Mouse (Mus musculus) hindbrain, postnatal 0 days (tissue): Measurements from ENCODE around the gene Ankmy1. TPM values are rescaled to one million over a fixed set of nuclear protein-coding genes. Genes with fewer than 3 reads are reported as not detected.

ENCODE experiments used
- ATAC-seq: fragments of 200-750 bp; cut with Nextera tagmentation; 2 replicates; pipeline ENCODE4 v1.8.0; 2017; ENCODE audit warnings: mild to moderate bottlenecking, moderate TSS enrichment, moderate library complexity
- DNase-seq: peaks from one replicate; pipeline ENCODE4 v3.0.0-alpha.2; 2015; ENCODE audit warnings: low spot score
- H3K27ac ChIP-seq: fragments of 300-500 bp; sonication (generic); 2 replicates; pipeline ENCODE4 v1.5.1; 2014; ENCODE audit warnings: mild to moderate bottlenecking
- H3K27me3 ChIP-seq: fragments of 300-500 bp; sonication (generic); 2 replicates; pipeline ENCODE4 v1.6.1; 2014; ENCODE audit warnings: low read length, mixed read lengths; ENCODE audit not compliant: insufficient read depth
- H3K36me3 ChIP-seq: fragments of 300-500 bp; sonication (generic); 2 replicates; pipeline ENCODE4 v1.6.1; 2014; ENCODE audit warnings: low read length, mixed read lengths; ENCODE audit not compliant: insufficient read depth
- H3K4me1 ChIP-seq: fragments of 300-500 bp; sonication (generic); 2 replicates; pipeline ENCODE4 v1.6.1; 2014; ENCODE audit warnings: antibody characterized with exemption, low read length, mixed read lengths; ENCODE audit not compliant: insufficient read depth
- H3K4me2 ChIP-seq: fragments of 300-500 bp; sonication (generic); 2 replicates; pipeline ENCODE4 v1.6.1; 2014; ENCODE audit warnings: low read depth, mild to moderate bottlenecking, low read length, moderate library complexity, mixed read lengths
- H3K4me3 ChIP-seq: fragments of 300-500 bp; sonication (generic); 2 replicates; pipeline ENCODE4 v1.5.1; 2014; ENCODE audit warnings: low read length
- H3K9ac ChIP-seq: fragments of 300-500 bp; sonication (generic); replicated peaks from 2 replicates; pipeline ENCODE4 v1.6.1; 2014; ENCODE audit warnings: mild to moderate bottlenecking, low read length, moderate library complexity, mixed read lengths
- H3K9me3 ChIP-seq: fragments of 300-500 bp; sonication (generic); 2 replicates; pipeline ENCODE4 v1.6.1; 2016; ENCODE audit warnings: low read length, mixed read lengths
- CTCF ChIP-seq: IDR thresholded peaks from 2 replicates; pipeline ENCODE4 v1.5.1; 2016; ENCODE audit warnings: antibody characterized with exemption, control low read depth, low read depth
- WGBS: fragments of 180-500 bp; shearing (Covaris S2); extraction: QIAGEN DNeasy Blood & Tissue Kit; methylation state at CpG from one replicate; pipeline ENCODE4 v1.1.7; 2014; 5-methylcytosine and 5-hydroxymethylcytosine counted together
- polyA plus RNA-seq: library from polyadenylated mRNA; unstranded; fragments of >200 nt; fragmentation: Nextera tagmentation; extraction: Ambion mirVana; gene quantifications from 2 replicates; pipeline ENCODE4 v1.2.1, GENCODE M21; 2015
- total RNA-seq: library from RNA; depleted of rRNA; stranded (reverse); fragments of >200 nt; gene quantifications from 2 replicates; pipeline ENCODE4 v1.2.3, GENCODE M21; 2014

Ankmy1 gene
- total and polyA plus RNA-seq, 2 experiments from 2014 or later, result 0.39 TPM; not detected in 1

- Histone ChIP-seq H3K9me3 (no peaks in the 10 kb centered on the region), H3K4me3 (peak overlapping the region; percentile 81), H3K9ac (peak overlapping the region; percentile 95), H3K4me1 (peaks cover 35% of the 10 kb centered on the region), H3K4me2 (peak overlapping the region; percentile 66), H3K27me3 (no peaks in the 10 kb centered on the region), H3K27ac (no peak overlapping the region), H3K36me3 (peaks cover 28% of the 10 kb centered on the region)
- DNase-seq (no peak), ATAC-seq (no peak)
- TF ChIP-seq CTCF, result peak; percentile 58
- WGBS, result 33% methylated on average over 1 of the region's 1 CpGs
Observed at GRCm38 (mm10) chr1:92912286-92912685, 9.6 kb upstream of the Ankmy1 start.

GRCm38 (mm10) chr1:92911721-92912138 is 9.0 kb upstream of the Ankmy1 start:
- DNase-seq (no peak), ATAC-seq (no peak)
- Histone ChIP-seq H3K9ac (peak overlapping the region; percentile 95), H3K9me3 (no peaks in the 10 kb centered on the region), H3K27ac (peak overlapping the region; percentile 96; the same call in 1 of the 2 replicates), H3K27me3 (no peaks in the 10 kb centered on the region), H3K4me2 (peak overlapping the region; percentile 66), H3K4me3 (peak overlapping the region; percentile 81), H3K36me3 (peaks cover 23% of the 10 kb centered on the region), H3K4me1 (peaks cover 35% of the 10 kb centered on the region)
- no peak for TF ChIP-seq CTCF
- 35% methylated on average over 8 of the region's 8 CpGs for WGBS

DNA sequence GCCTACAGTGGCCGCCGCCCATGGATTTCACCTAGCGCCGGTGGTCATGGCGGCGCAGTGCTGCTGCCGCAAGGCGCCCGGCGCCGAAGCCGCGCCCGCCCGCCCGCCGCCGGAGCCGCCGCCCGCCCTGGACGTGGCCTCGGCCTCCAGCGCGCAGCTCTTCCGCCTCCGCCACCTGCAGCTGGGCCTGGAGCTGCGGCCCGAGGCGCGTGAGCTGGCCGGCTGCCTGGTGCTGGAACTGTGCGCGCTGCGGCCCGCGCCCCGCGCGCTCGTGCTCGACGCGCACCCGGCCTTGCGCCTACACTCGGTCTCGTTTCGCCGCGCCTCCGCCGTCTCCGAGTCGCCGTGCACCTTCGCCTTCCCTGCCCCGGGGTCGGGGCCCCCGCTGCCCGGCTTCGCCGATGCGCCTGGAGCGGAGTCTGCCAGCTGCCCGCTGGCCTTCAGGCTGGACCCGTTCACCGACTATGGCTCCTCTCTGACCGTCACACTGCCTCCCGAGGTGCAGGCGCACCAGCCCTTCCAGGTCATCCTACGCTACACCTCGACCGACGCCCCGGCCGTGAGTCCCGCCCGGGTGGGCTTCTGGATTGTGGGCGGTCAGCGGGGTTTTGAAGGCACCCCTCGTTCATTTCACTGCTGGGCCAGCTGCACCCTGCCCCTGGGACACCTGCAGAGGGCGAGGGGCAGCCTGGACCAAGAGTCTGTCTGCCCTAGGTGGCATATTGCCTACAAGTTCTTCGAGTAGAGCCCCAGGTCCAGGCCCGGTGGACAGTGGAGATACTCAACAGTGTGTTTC is 8.4 kb upstream of the Ankmy1 start:
- WGBS, result under 1% methylated on average over 64 of the region's 85 CpGs
- no peaks in the 10 kb centered on the region for H3K27me3 ChIP-seq
- TF ChIP-seq CTCF, result no peak; the same call in 1 of the 2 replicates

GRCm38 (mm10) chr1:92910239-92910885 is 7.7 kb upstream of the Ankmy1 start, which contains the start of gene Rnpepl1:
Gene Rnpepl1, plus strand, starts transcription at chr1:92910783.
- no peaks in the 10 kb centered on the region for H3K9me3 ChIP-seq
- ATAC-seq (peak; percentile 78), DNase-seq (peak; percentile 89)
- peak within 1 kb of the TSS; percentile 81 for H3K4me3 ChIP-seq
- WGBS, result under 1% methylated on average over 50 of the region's 57 CpGs
- H3K9ac ChIP-seq, result peak within 1 kb of the TSS; percentile 95
- peak within 1 kb of the TSS; percentile 96 for H3K27ac ChIP-seq
- H3K27me3 ChIP-seq, result no peaks in the 10 kb centered on the region
- H3K4me1 ChIP-seq, result peaks cover 35% of the 10 kb centered on the region
- peaks cover 9% of the 10 kb centered on the region; the same call in 1 of the 2 replicates for H3K36me3 ChIP-seq
- peak within 1 kb of the TSS; percentile 66 for H3K4me2 ChIP-seq
- TF ChIP-seq CTCF, result peak; percentile 33

More for the DNA sequence above, 8.4 kb upstream of the Ankmy1 start:
- DNase-seq (peak; percentile 82), ATAC-seq (peak; percentile 34)
- Histone ChIP-seq H3K4me3 (peak overlapping the region; percentile 81), H3K4me2 (peak overlapping the region; percentile 66), H3K9me3 (no peaks in the 10 kb centered on the region), H3K36me3 (peaks cover 16% of the 10 kb centered on the region), H3K9ac (peak overlapping the region; percentile 95), H3K27ac (peak overlapping the region; percentile 96), H3K4me1 (peaks cover 35% of the 10 kb centered on the region)

DNA sequence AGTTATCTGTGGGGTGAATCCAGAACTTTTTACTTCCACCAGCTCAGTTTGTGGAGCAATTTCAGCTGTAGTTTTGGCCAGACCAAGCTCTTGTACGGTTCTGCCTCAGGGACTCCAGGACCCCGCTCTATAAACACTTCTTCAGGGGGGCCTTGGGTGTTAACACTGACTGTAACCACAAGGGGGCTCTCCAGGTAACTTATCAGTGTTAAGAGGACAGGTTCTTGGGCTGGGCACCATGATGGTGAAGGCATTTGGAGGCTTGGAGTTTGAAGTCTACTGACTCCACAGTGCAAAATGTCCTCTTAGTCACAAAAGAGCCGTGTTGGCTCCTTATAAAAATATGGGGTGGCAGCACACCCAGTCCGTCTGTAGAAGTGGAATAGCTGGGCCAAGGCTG is 6.4 kb upstream of the Ankmy1 start:
- Histone ChIP-seq H3K4me2 (no peak overlapping the region), H3K9ac (no peak overlapping the region), H3K36me3 (no peaks in the 10 kb centered on the region; the same call in 1 of the 2 replicates), H3K27me3 (no peaks in the 10 kb centered on the region), H3K4me1 (peaks cover 35% of the 10 kb centered on the region), H3K4me3 (no peak overlapping the region), H3K27ac (no peak overlapping the region), H3K9me3 (no peaks in the 10 kb centered on the region)
- ATAC-seq, result no peak
- whole genome bisulfite sequencing, result 64% methylated on average over 4 of the region's 4 CpGs
- peak; percentile 54 for TF ChIP-seq CTCF
- peak; percentile 66 for DNase-seq

DNA sequence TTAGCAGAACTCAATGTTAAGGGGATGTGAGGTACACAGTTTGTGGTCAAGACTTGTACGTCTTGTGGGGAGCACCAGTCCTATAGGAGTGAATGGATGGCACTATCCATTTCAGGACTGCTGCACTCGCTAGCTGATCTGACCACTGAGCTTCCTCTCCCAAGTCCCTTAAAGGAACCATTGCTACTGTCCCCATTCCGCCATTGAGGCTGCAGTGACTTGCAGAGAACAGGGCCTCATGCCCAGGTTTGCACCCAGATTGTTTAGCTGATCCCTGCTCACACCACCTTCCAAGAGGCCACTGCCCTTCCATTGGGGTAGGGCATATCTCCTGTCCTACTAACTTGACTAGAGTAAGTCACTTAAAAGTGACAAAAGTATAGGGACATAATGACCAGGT is 6.0 kb upstream of the Ankmy1 start:
- Histone ChIP-seq H3K9me3 (no peaks in the 10 kb centered on the region), H3K27ac (no peak overlapping the region), H3K36me3 (no peaks in the 10 kb centered on the region), H3K27me3 (no peaks in the 10 kb centered on the region), H3K4me1 (peaks cover 35% of the 10 kb centered on the region), H3K9ac (no peak overlapping the region), H3K4me3 (no peak overlapping the region), H3K4me2 (no peak overlapping the region)
- WGBS, result 92% methylated on average over 3 of the region's 3 CpGs
- ATAC-seq, result no peak
- TF ChIP-seq CTCF, result no peak
- DNase-seq, result no peak
